Mouse (Mus musculus): ENCODE measurements around the gene Slc28a1.

DNA sequence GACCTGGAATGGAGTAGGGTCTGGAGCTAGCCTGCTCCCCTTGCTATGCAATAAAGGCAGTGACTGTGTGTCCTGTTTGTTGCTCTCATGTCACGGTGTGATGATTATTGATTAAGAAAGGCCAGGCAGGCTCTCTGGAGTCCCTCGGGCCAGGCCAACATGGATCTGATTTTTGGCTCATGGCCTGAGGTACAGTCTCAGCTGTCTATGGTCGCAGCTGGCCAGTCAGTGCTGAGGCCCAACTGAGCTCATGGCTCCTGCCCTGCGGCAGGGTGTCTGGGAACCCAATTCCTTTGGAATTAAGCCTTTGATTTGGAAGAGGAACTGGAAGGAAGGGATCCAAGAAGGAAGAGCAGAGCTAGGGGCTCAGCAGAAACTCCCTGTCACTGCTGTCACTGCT lies 9.1 kb upstream of the Slc28a1 start:
- TF ChIP-seq CTCF (IDR thresholded peaks at IDR 0.05) (no peak), EP300 (IDR thresholded peaks at IDR 0.05) (no peak)
